Comparison of ENCODE assay signal across 8 mouse cellular contexts in genomic region chr14:20181466-20181921, GRCm38 (mm10). TPM values are rescaled to one million over a fixed set of nuclear protein-coding genes. Genes with fewer than 3 reads are reported as not detected.
DNase-seq lines count a peak whose midpoint lies in the region; ATAC-seq and TF ChIP-seq lines count a peak whose summit lies in the region.

Kcnk5 (minus strand) TSS chr14:20181809.

- H3K9me3 ChIP-seq in embryonic facial prominence, embryonic 12.5 days, result no peaks in the 10 kb centered on the region
- no peaks in the 10 kb centered on the region for H3K9me3 ChIP-seq in limb, embryonic 10.5 days (replicated peaks)
- no peaks in the 10 kb centered on the region for H3K9me3 ChIP-seq in midbrain, embryonic 12.5 days

- WGBS in embryonic facial prominence, embryonic 12.5 days, result under 1% methylated on average over 36 of the region's 36 CpGs
- WGBS in limb, embryonic 10.5 days, result under 1% methylated on average over 36 of the region's 36 CpGs
- under 1% methylated on average over 36 of the region's 36 CpGs for WGBS in midbrain, embryonic 12.5 days
- WGBS in small intestine, adult 2 months, result under 1% methylated on average over 36 of the region's 36 CpGs

- H3K4me2 ChIP-seq in embryonic facial prominence, embryonic 12.5 days (replicated peaks), result peak within 1 kb of the TSS; percentile 89
- H3K4me2 ChIP-seq in midbrain, embryonic 12.5 days (replicated peaks), result peak within 1 kb of the TSS; percentile 94

- peak within 1 kb of the TSS; percentile 41 for H3K9ac ChIP-seq in embryonic facial prominence, embryonic 12.5 days
- H3K9ac ChIP-seq in midbrain, embryonic 12.5 days (replicated peaks), result peak within 1 kb of the TSS; percentile 56

- peak within 1 kb of the TSS; percentile 44 for H3K4me3 ChIP-seq in embryonic facial prominence, embryonic 12.5 days
- H3K4me3 ChIP-seq in limb, embryonic 10.5 days, result peak within 1 kb of the TSS; percentile 68
- peak within 1 kb of the TSS; percentile 60 for H3K4me3 ChIP-seq in midbrain, embryonic 12.5 days
- H3K4me3 ChIP-seq in small intestine, adult 2 months (ENCODE audit: low read depth, low read length), result peak within 1 kb of the TSS; percentile 85

- TF ChIP-seq CTCF in small intestine, adult 2 months (IDR thresholded peaks at IDR 0.05; ENCODE audit: extremely low read depth, insufficient read length, insufficient replicate concordance, low read depth, low read length), result no peak

- ATAC-seq in embryonic facial prominence, embryonic 12.5 days (ENCODE audit: insufficient number of reproducible peaks, insufficient read depth, low FRiP score, low TSS enrichment), result peak; percentile 89
- peak; percentile 93 for ATAC-seq in midbrain, embryonic 12.5 days (ENCODE audit: low FRiP score, low read depth)

- no peak within 1 kb of the TSS for H3K27ac ChIP-seq in embryonic facial prominence, embryonic 12.5 days
- H3K27ac ChIP-seq in limb, embryonic 10.5 days, result peak within 1 kb of the TSS; percentile 89
- no peak within 1 kb of the TSS; the same call in 1 of the 2 replicates for H3K27ac ChIP-seq in midbrain, embryonic 12.5 days (replicated peaks)
- H3K27ac ChIP-seq in small intestine, adult 2 months (ENCODE audit: insufficient read depth, low read depth, low read length), result peak within 1 kb of the TSS; percentile 87

- no peaks in the 10 kb centered on the region for H3K27me3 ChIP-seq in embryonic facial prominence, embryonic 12.5 days
- H3K27me3 ChIP-seq in limb, embryonic 10.5 days (ENCODE audit: low read depth, poor library complexity, severe bottlenecking), result no peaks in the 10 kb centered on the region
- peaks cover 18% of the 10 kb centered on the region for H3K27me3 ChIP-seq in midbrain, embryonic 12.5 days
- no peaks in the 10 kb centered on the region for H3K27me3 ChIP-seq in small intestine, adult 2 months (ENCODE audit: control insufficient read depth, insufficient read depth, low read length)

- H3K4me1 ChIP-seq in embryonic facial prominence, embryonic 12.5 days, result peaks cover 32% of the 10 kb centered on the region
- peaks cover 56% of the 10 kb centered on the region for H3K4me1 ChIP-seq in limb, embryonic 10.5 days
- peaks cover 52% of the 10 kb centered on the region for H3K4me1 ChIP-seq in midbrain, embryonic 12.5 days
- H3K4me1 ChIP-seq in small intestine, adult 2 months (ENCODE audit: control insufficient read depth, insufficient read depth, insufficient read length, low read length), result peaks cover 15% of the 10 kb centered on the region; the same call in 1 of the 2 replicates

- peak; percentile 98 for TF ChIP-seq POLR2A in small intestine, adult 2 months (IDR thresholded peaks at IDR 0.05; ENCODE audit: low read depth, low read length)

- H3K36me3 ChIP-seq in embryonic facial prominence, embryonic 12.5 days, result no peaks in the 10 kb centered on the region
- no peaks in the 10 kb centered on the region for H3K36me3 ChIP-seq in limb, embryonic 10.5 days
- H3K36me3 ChIP-seq in midbrain, embryonic 12.5 days, result no peaks in the 10 kb centered on the region
- peaks cover 8% of the 10 kb centered on the region for H3K36me3 ChIP-seq in small intestine, adult 2 months (ENCODE audit: control insufficient read depth, insufficient read depth, low read length)

- peak; percentile 96 for DNase-seq in adrenal gland, postnatal 36 days
- DNase-seq in heart, adult 11 months, result peak; percentile 99
- peak; percentile 91 for DNase-seq in kidney, adult 11 months
- DNase-seq in limb, embryonic 10.5 days (ENCODE audit: low spot score), result peak; percentile 94
- DNase-seq in adipocyte (ENCODE audit: low spot score), result no peak

RNA-seq across cellular contexts. Expression of gene Kcnk5, which starts in this region (rescaled TPM):
- total RNA-seq in adrenal gland, postnatal 36 days (2021), result 10 to 100 TPM in 1 of 2 experiments, 1 to 10 TPM in 1; 8.6 to 13.9 TPM
- 6.5 and 6.9 TPM in 2 replicates for polyA plus RNA-seq in embryonic facial prominence, embryonic 12.5 days (2016; fragmentation: Nextera tagmentation; extraction: Ambion mirVana)
- 7.3 and 8.9 TPM in 2 replicates for polyA plus RNA-seq in limb, embryonic 10.5 days (2016; fragmentation: Nextera tagmentation; extraction: Ambion mirVana)
- polyA plus RNA-seq in midbrain, embryonic 12.5 days (2016; fragmentation: Nextera tagmentation; extraction: Ambion mirVana), result 6.7 and 7.4 TPM in 2 replicates
- 13.9 and 48.0 TPM in 2 replicates for polyA plus RNA-seq in small intestine, adult 2 months (2012; rRNA removed)

Comparison
In these comparisons a context has a peak if more than half of its experiments do, and no peak if none do; other contexts are left out.
1. H3K27ac ChIP-seq: peak in limb, embryonic 10.5 days (single experiment) and small intestine, adult 2 months (single experiment); none in embryonic facial prominence, embryonic 12.5 days (single experiment) and midbrain, embryonic 12.5 days (single experiment).
2. Peak in every context shown above with its lines, with median percentiles within 50 percentile points of each other: H3K4me3 ChIP-seq.